Mouse (Mus musculus) liver, embryonic 12.5 days (tissue): Measurements from ENCODE around the gene Ftl1. TPM values are rescaled to one million over a fixed set of nuclear protein-coding genes. Genes with fewer than 3 reads are reported as not detected.
"Not testable (repeated sequence)": the region's sequence is repeated elsewhere in the genome, so short reads cannot be mapped to it uniquely, and the experiment has no call there.

ENCODE experiments used
- ATAC-seq: fragments of 200-750 bp; cut with Nextera tagmentation; 2 replicates; pipeline ENCODE4 v1.8.0; 2017; ENCODE audit warnings: moderate number of reproducible peaks, mild to moderate bottlenecking, moderate library complexity
- H3K27ac ChIP-seq: fragments of 300-500 bp; sonication (generic); 2 replicates; pipeline ENCODE4 v1.5.1; 2016; ENCODE audit warnings: mild to moderate bottlenecking
- H3K27me3 ChIP-seq: fragments of 300-500 bp; sonication (generic); replicated peaks from 2 replicates; pipeline ENCODE4 v1.6.1; 2016; ENCODE audit warnings: mild to moderate bottlenecking, moderate library complexity
- H3K36me3 ChIP-seq: fragments of 300-500 bp; sonication (generic); 2 replicates; pipeline ENCODE4 v1.6.1; 2016; ENCODE audit warnings: mild to moderate bottlenecking, moderate library complexity
- H3K4me1 ChIP-seq: fragments of 300-500 bp; sonication (generic); 2 replicates; pipeline ENCODE4 v1.6.1; 2016
- H3K4me2 ChIP-seq: fragments of 300-500 bp; sonication (generic); 2 replicates; pipeline ENCODE4 v1.6.1; 2016; ENCODE audit warnings: mild to moderate bottlenecking, moderate library complexity
- H3K4me3 ChIP-seq: fragments of 300-500 bp; sonication (generic); 2 replicates; pipeline ENCODE4 v1.5.1; 2016; ENCODE audit warnings: mild to moderate bottlenecking, moderate library complexity
- H3K9ac ChIP-seq: fragments of 300-500 bp; sonication (generic); 2 replicates; pipeline ENCODE4 v1.6.1; 2016; ENCODE audit warnings: mild to moderate bottlenecking, moderate library complexity
- H3K9me3 ChIP-seq: fragments of 300-500 bp; sonication (generic); replicated peaks from 2 replicates; pipeline ENCODE4 v1.6.1; 2016; ENCODE audit warnings: mild to moderate bottlenecking, moderate library complexity
- WGBS: fragments of 180-500 bp; shearing (Covaris S2); methylation state at CpG from one replicate; pipeline ENCODE4 v1.1.7; 2016; ENCODE audit not compliant: insufficient replicate concordance; 5-methylcytosine and 5-hydroxymethylcytosine counted together
- polyA plus RNA-seq: library from polyadenylated mRNA; unstranded; fragments of >200 nt; fragmentation: Nextera tagmentation; extraction: Ambion mirVana; gene quantifications from 2 replicates; pipeline ENCODE4 v1.2.1, GENCODE M21; 2016

The Ftl1 gene
- polyA plus RNA-seq, 1 experiment from 2014 or later: 8,218 TPM

GRCm38 (mm10) chr7:45475291-45475969 is 15.7 kb upstream of the Ftl1 start:
- Histone ChIP-seq H3K4me1 (peaks cover 39% of the 10 kb centered on the region), H3K4me3 (peak overlapping the region; percentile 43), H3K27ac (peak overlapping the region; percentile 73), H3K36me3 (peaks cover 6% of the 10 kb centered on the region), H3K4me2 (peak overlapping the region; percentile 64), H3K27me3 (no peaks in the 10 kb centered on the region), H3K9me3 (no peaks in the 10 kb centered on the region), H3K9ac (peak overlapping the region; percentile 58)
- ATAC-seq: peak; percentile 70
- 45% methylated on average over 16 of the region's 16 CpGs for WGBS

- no peak for ATAC-seq
- 6% methylated on average over 3 of the region's 3 CpGs for WGBS
- H3K4me2 ChIP-seq: no peak overlapping the region
- no peak overlapping the region for H3K9ac ChIP-seq
- H3K27ac ChIP-seq: no peak overlapping the region
- H3K36me3 ChIP-seq: no peaks in the 10 kb centered on the region
- no peak overlapping the region for H3K4me3 ChIP-seq
- peaks cover 37% of the 10 kb centered on the region for H3K4me1 ChIP-seq
- H3K9me3 ChIP-seq: no peaks in the 10 kb centered on the region
- no peaks in the 10 kb centered on the region for H3K27me3 ChIP-seq
These were observed 11.2 kb upstream of the Ftl1 start for GRCm38 (mm10) chr7:45470869-45471268.

GRCm38 (mm10) chr7:45467090-45467670 is 7.5 kb upstream of the Ftl1 start:
- 0 out of 2 replicates have a peak overlapping the region, but pooled peaks have one; percentile 90 for H3K9ac ChIP-seq
- no peak overlapping the region; the same call in 1 of the 2 replicates for H3K27ac ChIP-seq
- H3K36me3 ChIP-seq: peaks cover 34% of the 10 kb centered on the region
- no peaks in the 10 kb centered on the region for H3K9me3 ChIP-seq
- WGBS: 45% methylated on average over 7 of the region's 7 CpGs
- ATAC-seq: peak; percentile 2; the same call in 1 of the 2 replicates
- peak overlapping the region; percentile 81 for H3K4me3 ChIP-seq
- no peaks in the 10 kb centered on the region for H3K27me3 ChIP-seq
- peaks cover 49% of the 10 kb centered on the region for H3K4me1 ChIP-seq
- peak overlapping the region; percentile 93 for H3K4me2 ChIP-seq

GRCm38 (mm10) chr7:45466283-45467089 is 6.8 kb upstream of the Ftl1 start, which contains the start of gene Bax:
Bax (minus strand) TSS chr7:45466898.
- H3K4me1 ChIP-seq: peaks cover 51% of the 10 kb centered on the region

GRCm38 (mm10) chr7:45465549-45465948 is 5.9 kb upstream of the Ftl1 start:
- Histone ChIP-seq H3K27me3 (no peaks in the 10 kb centered on the region), H3K36me3 (peaks cover 42% of the 10 kb centered on the region), H3K4me3 (peak overlapping the region; percentile 81), H3K9me3 (no peaks in the 10 kb centered on the region), H3K4me2 (peak overlapping the region; percentile 93), H3K27ac (peak overlapping the region; percentile 75; the same call in 1 of the 2 replicates), H3K4me1 (peaks cover 54% of the 10 kb centered on the region), H3K9ac (peak overlapping the region; percentile 90)
- 65% methylated on average over 9 of the region's 9 CpGs for WGBS
- ATAC-seq: peak; percentile 6; the same call in 1 of the 2 replicates

More at GRCm38 (mm10) chr7:45466283-45467089, 6.8 kb upstream of the Ftl1 start, which contains the start of gene Bax:
- peak within 1 kb of the TSS; percentile 90 for H3K9ac ChIP-seq
- H3K9me3 ChIP-seq: no peaks in the 10 kb centered on the region
- peak within 1 kb of the TSS; percentile 93 for H3K4me2 ChIP-seq
- no peaks in the 10 kb centered on the region for H3K27me3 ChIP-seq
- peaks cover 40% of the 10 kb centered on the region for H3K36me3 ChIP-seq
- under 1% methylated on average over 50 of the region's 58 CpGs for WGBS
- peak within 1 kb of the TSS; percentile 81 for H3K4me3 ChIP-seq
- peak within 1 kb of the TSS; percentile 75 for H3K27ac ChIP-seq
- ATAC-seq: peak; percentile 76

- no peak for ATAC-seq
- Histone ChIP-seq H3K4me2 (peak overlapping the region; percentile 93), H3K36me3 (peaks cover 45% of the 10 kb centered on the region), H3K27ac (peak overlapping the region; percentile 75; the same call in 1 of the 2 replicates), H3K4me3 (peak overlapping the region; percentile 81), H3K27me3 (no peaks in the 10 kb centered on the region), H3K9me3 (no peaks in the 10 kb centered on the region), H3K4me1 (peaks cover 59% of the 10 kb centered on the region), H3K9ac (peak overlapping the region; percentile 90; the same call in 1 of the 2 replicates)
- whole genome bisulfite sequencing: 90% methylated on average over 12 of the region's 12 CpGs
These were observed 5.4 kb upstream of the Ftl1 start for GRCm38 (mm10) chr7:45465112-45465511.

- WGBS: 85% methylated on average over 7 of the region's 7 CpGs
- Histone ChIP-seq H3K4me3 (no peak overlapping the region), H3K36me3 (peaks cover 45% of the 10 kb centered on the region), H3K4me1 (peaks cover 61% of the 10 kb centered on the region), H3K4me2 (no peak overlapping the region), H3K27me3 (no peaks in the 10 kb centered on the region), H3K9ac (no peak overlapping the region), H3K9me3 (no peaks in the 10 kb centered on the region), H3K27ac (peak overlapping the region; percentile 54; the same call in 1 of the 2 replicates)
- ATAC-seq: no peak
These were observed 4.5 kb upstream of the Ftl1 start for GRCm38 (mm10) chr7:45463987-45464778.

GRCm38 (mm10) chr7:45462868-45463267 is 3.2 kb upstream of the Ftl1 start:
- not testable (repeated sequence) for ATAC-seq, H3K9ac ChIP-seq, H3K9me3 ChIP-seq, H3K4me3 ChIP-seq, H3K27ac ChIP-seq, H3K27me3 ChIP-seq, H3K4me2 ChIP-seq
- WGBS: 70% methylated on average over 4 of the region's 4 CpGs
- peaks cover 68% of the 10 kb centered on the region for H3K4me1 ChIP-seq
- H3K36me3 ChIP-seq: peaks cover 57% of the 10 kb centered on the region

GRCm38 (mm10) chr7:45462325-45462724 is 2.6 kb upstream of the Ftl1 start:
- WGBS: 78% methylated on average over 4 of the region's 4 CpGs
- peaks cover 62% of the 10 kb centered on the region for H3K36me3 ChIP-seq

GRCm38 (mm10) chr7:45461781-45462180 is 2.1 kb upstream of the Ftl1 start:
- WGBS: 89% methylated on average over 4 of the region's 4 CpGs
- Histone ChIP-seq H3K36me3 (peaks cover 67% of the 10 kb centered on the region), H3K4me3 (peak overlapping the region; percentile 87), H3K4me1 (peaks cover 72% of the 10 kb centered on the region), H3K9ac (peak overlapping the region; percentile 41), H3K27ac (peak overlapping the region; percentile 99), H3K27me3 (no peaks in the 10 kb centered on the region), H3K4me2 (peak overlapping the region; percentile 88), H3K9me3 (no peaks in the 10 kb centered on the region)
- no peak for ATAC-seq

More at GRCm38 (mm10) chr7:45462325-45462724, 2.6 kb upstream of the Ftl1 start:
- Histone ChIP-seq H3K9me3 (no peaks in the 10 kb centered on the region), H3K9ac (no peak overlapping the region), H3K4me3 (no peak overlapping the region), H3K4me2 (no peak overlapping the region), H3K4me1 (peaks cover 72% of the 10 kb centered on the region), H3K27ac (peak overlapping the region; percentile 99), H3K27me3 (no peaks in the 10 kb centered on the region)
- ATAC-seq: no peak

- Histone ChIP-seq H3K9me3 (no peaks in the 10 kb centered on the region), H3K4me1 (peaks cover 75% of the 10 kb centered on the region), H3K36me3 (peaks cover 67% of the 10 kb centered on the region), H3K4me2 (peak overlapping the region; percentile 88), H3K9ac (peak overlapping the region; percentile 93), H3K27me3 (no peaks in the 10 kb centered on the region), H3K27ac (peak overlapping the region; percentile 99), H3K4me3 (peak overlapping the region; percentile 87)
- WGBS: 55% methylated on average over 5 of the region's 5 CpGs
- ATAC-seq: peak; percentile 14
These were observed 1.6 kb upstream of the Ftl1 start for GRCm38 (mm10) chr7:45461326-45461725.
